Mouse (Mus musculus): ENCODE data around the gene Srcin1. TPM values are rescaled to one million over a fixed set of nuclear protein-coding genes. Genes with fewer than 3 reads are reported as not detected.

Gene Srcin1
- polyA plus RNA-seq, 1 experiment: 7.7 TPM

GRCm38 (mm10) chr11:97523827-97524261, 52.1 kb downstream of the Srcin1 start:
- Histone ChIP-seq H3K4me3 (ENCODE audit: low read depth, low read length) (no peak overlapping the region), H3K27me3 (ENCODE audit: control insufficient read depth, insufficient read depth, low read length, poor library complexity, severe bottlenecking) (no peaks in the 10 kb centered on the region), H3K27ac (ENCODE audit: insufficient read depth, low read length) (no peak overlapping the region), H3K36me3 (ENCODE audit: control insufficient read depth, insufficient read depth, low read length, poor library complexity, severe bottlenecking) (no peaks in the 10 kb centered on the region), H3K9me3 (replicated peaks; ENCODE audit: control insufficient read depth, insufficient read depth, low read length, poor library complexity, severe bottlenecking) (no peaks in the 10 kb centered on the region), H3K4me1 (ENCODE audit: control insufficient read depth, insufficient read depth, low read length) (peaks cover 2% of the 10 kb centered on the region), H3K9ac (ENCODE audit: low read depth, poor library complexity, severe bottlenecking) (no peak overlapping the region)
- TF ChIP-seq POLR2A (IDR thresholded peaks at IDR 0.05; ENCODE audit: insufficient read depth, low read length): no peak
- TF ChIP-seq CTCF (IDR thresholded peaks at IDR 0.05; ENCODE audit: low read depth, low read length): no peak
- no peak for TF ChIP-seq EP300 (IDR thresholded peaks at IDR 0.05; ENCODE audit: insufficient read depth, low read depth, low read length)

DNA sequence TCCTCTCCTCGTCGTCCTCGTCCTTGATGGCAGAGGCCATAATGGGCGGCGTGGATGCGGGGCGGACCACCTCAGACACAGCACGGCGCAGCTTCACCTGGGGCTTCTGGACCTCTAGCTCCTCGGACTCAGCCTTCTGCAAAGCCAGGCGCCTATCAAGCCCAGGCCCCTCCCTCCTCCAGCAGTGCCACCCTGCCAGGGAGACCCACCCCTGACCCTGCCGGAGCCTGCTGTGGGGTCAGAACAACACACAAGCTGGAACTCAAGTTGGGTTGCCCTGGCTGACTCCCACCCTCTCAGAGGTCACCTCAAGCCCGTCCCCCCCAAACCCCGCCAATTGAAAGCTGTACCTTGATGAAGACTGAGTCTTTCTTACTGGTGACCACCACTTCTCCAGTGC, 52.9 kb downstream of the Srcin1 start:
- Histone ChIP-seq H3K36me3 (ENCODE audit: control insufficient read depth, insufficient read depth, low read length, poor library complexity, severe bottlenecking) (no peaks in the 10 kb centered on the region), H3K4me3 (ENCODE audit: low read depth, low read length) (no peak overlapping the region), H3K27me3 (ENCODE audit: control insufficient read depth, insufficient read depth, low read length, poor library complexity, severe bottlenecking) (no peaks in the 10 kb centered on the region), H3K27ac (ENCODE audit: insufficient read depth, low read length) (no peak overlapping the region), H3K9ac (ENCODE audit: low read depth, poor library complexity, severe bottlenecking) (no peak overlapping the region), H3K4me1 (ENCODE audit: control insufficient read depth, insufficient read depth, low read length) (peaks cover 2% of the 10 kb centered on the region), H3K9me3 (replicated peaks; ENCODE audit: control insufficient read depth, insufficient read depth, low read length, poor library complexity, severe bottlenecking) (no peaks in the 10 kb centered on the region)
- TF ChIP-seq POLR2A (IDR thresholded peaks at IDR 0.05; ENCODE audit: insufficient read depth, low read length): no peak
- no peak for TF ChIP-seq CTCF (IDR thresholded peaks at IDR 0.05; ENCODE audit: low read depth, low read length)
- no peak for TF ChIP-seq EP300 (IDR thresholded peaks at IDR 0.05; ENCODE audit: insufficient read depth, low read depth, low read length)

- peak overlapping the region; percentile 57 for H3K9ac ChIP-seq (ENCODE audit: low read depth, poor library complexity, severe bottlenecking)
- H3K27ac ChIP-seq (ENCODE audit: insufficient read depth, low read length): no peak overlapping the region
- peaks cover 2% of the 10 kb centered on the region for H3K4me1 ChIP-seq (ENCODE audit: control insufficient read depth, insufficient read depth, low read length)
- TF ChIP-seq EP300 (IDR thresholded peaks at IDR 0.05; ENCODE audit: insufficient read depth, low read depth, low read length) (no peak), POLR2A (IDR thresholded peaks at IDR 0.05; ENCODE audit: insufficient read depth, low read length) (no peak), CTCF (IDR thresholded peaks at IDR 0.05; ENCODE audit: low read depth, low read length) (no peak)
- no peaks in the 10 kb centered on the region for H3K36me3 ChIP-seq (ENCODE audit: control insufficient read depth, insufficient read depth, low read length, poor library complexity, severe bottlenecking)
- no peaks in the 10 kb centered on the region for H3K27me3 ChIP-seq (ENCODE audit: control insufficient read depth, insufficient read depth, low read length, poor library complexity, severe bottlenecking)
- H3K4me3 ChIP-seq (ENCODE audit: low read depth, low read length): peak overlapping the region; percentile 51
- no peaks in the 10 kb centered on the region for H3K9me3 ChIP-seq (replicated peaks; ENCODE audit: control insufficient read depth, insufficient read depth, low read length, poor library complexity, severe bottlenecking)
Measured at GRCm38 (mm10) chr11:97521741-97522474, 54.1 kb downstream of the Srcin1 start.

DNA sequence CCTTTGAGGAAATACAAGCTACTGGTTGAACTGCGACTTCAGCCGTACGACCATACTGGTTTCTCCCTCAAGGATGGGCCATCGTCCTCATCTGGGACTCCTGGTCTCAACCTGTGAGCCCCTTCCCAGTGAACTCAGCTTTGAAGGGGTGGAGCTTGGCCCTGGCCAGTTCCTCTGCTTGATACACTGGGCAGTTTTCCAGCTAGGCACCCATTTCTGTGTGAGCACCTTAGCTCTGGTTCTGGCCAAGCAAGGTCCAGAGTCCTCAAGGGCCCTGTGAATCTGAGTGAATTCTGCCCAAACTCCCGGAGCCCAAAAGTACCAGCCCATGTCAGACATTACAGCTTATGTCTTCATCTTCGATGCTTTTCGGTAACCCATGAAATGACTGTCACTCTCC, 55.4 kb downstream of the Srcin1 start:
- Histone ChIP-seq H3K4me3 (ENCODE audit: low read depth, low read length) (no peak overlapping the region), H3K36me3 (ENCODE audit: control insufficient read depth, insufficient read depth, low read length, poor library complexity, severe bottlenecking) (no peaks in the 10 kb centered on the region), H3K4me1 (ENCODE audit: control insufficient read depth, insufficient read depth, low read length) (peaks cover 2% of the 10 kb centered on the region), H3K9me3 (replicated peaks; ENCODE audit: control insufficient read depth, insufficient read depth, low read length, poor library complexity, severe bottlenecking) (no peaks in the 10 kb centered on the region), H3K9ac (ENCODE audit: low read depth, poor library complexity, severe bottlenecking) (no peak overlapping the region), H3K27me3 (ENCODE audit: control insufficient read depth, insufficient read depth, low read length, poor library complexity, severe bottlenecking) (no peaks in the 10 kb centered on the region), H3K27ac (ENCODE audit: insufficient read depth, low read length) (no peak overlapping the region)
- TF ChIP-seq CTCF (IDR thresholded peaks at IDR 0.05; ENCODE audit: low read depth, low read length): no peak

DNA sequence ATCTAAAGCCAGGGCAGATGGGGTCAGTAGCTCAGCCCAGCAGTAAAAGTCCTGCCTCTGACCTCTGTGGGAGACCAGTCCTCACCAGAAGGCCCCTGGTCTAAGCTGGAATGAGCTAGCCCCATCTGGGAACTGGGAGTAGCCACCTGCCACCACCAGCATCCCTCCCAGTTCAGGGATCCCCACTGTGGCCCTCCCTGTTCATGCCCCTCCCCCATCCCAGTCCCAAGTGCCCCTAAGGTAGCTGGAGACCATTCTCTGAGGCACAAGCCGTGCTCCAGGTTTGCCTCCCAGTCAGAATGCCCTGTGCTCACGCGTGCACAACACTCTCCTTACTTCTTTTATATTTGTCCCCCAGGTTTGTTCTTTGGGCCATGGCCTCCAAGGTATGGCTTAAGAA, 62.9 kb downstream of the Srcin1 start:
- Histone ChIP-seq H3K36me3 (ENCODE audit: control insufficient read depth, insufficient read depth, low read length, poor library complexity, severe bottlenecking) (no peaks in the 10 kb centered on the region), H3K4me3 (ENCODE audit: low read depth, low read length) (no peak overlapping the region), H3K4me1 (ENCODE audit: control insufficient read depth, insufficient read depth, low read length) (peaks cover 4% of the 10 kb centered on the region), H3K9ac (ENCODE audit: low read depth, poor library complexity, severe bottlenecking) (no peak overlapping the region), H3K9me3 (replicated peaks; ENCODE audit: control insufficient read depth, insufficient read depth, low read length, poor library complexity, severe bottlenecking) (no peaks in the 10 kb centered on the region), H3K27me3 (ENCODE audit: control insufficient read depth, insufficient read depth, low read length, poor library complexity, severe bottlenecking) (no peaks in the 10 kb centered on the region), H3K27ac (ENCODE audit: insufficient read depth, low read length) (no peak overlapping the region)
- TF ChIP-seq CTCF (IDR thresholded peaks at IDR 0.05; ENCODE audit: low read depth, low read length) (no peak), EP300 (IDR thresholded peaks at IDR 0.05; ENCODE audit: insufficient read depth, low read depth, low read length) (no peak), POLR2A (IDR thresholded peaks at IDR 0.05; ENCODE audit: insufficient read depth, low read length) (no peak)

DNA sequence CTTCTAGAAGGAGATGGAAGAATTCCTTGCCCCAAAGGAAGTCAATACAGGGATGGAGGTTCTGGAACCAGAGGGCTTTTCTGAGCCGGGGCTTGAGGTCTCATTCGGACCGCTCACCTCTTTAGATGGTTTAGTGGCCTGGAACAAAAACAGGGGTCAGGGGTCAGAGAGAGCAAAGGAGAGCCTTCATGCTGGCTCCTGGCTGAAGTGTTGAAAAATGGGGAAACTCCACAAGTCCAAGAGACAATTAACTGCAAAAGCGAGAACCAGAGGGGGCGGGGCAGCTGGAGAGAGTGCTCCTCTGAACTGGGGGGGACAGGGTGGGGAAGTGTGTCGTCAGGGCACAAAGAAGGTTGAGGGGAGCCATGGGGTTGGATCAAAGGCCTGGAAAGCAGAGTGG, 63.5 kb downstream of the Srcin1 start:
- H3K27ac ChIP-seq (ENCODE audit: insufficient read depth, low read length): no peak overlapping the region
- peak overlapping the region; percentile 82 for H3K4me3 ChIP-seq (ENCODE audit: low read depth, low read length)

More for the DNA sequence above, 63.5 kb downstream of the Srcin1 start:
- H3K36me3 ChIP-seq (ENCODE audit: control insufficient read depth, insufficient read depth, low read length, poor library complexity, severe bottlenecking): no peaks in the 10 kb centered on the region
- H3K9ac ChIP-seq (ENCODE audit: low read depth, poor library complexity, severe bottlenecking): peak overlapping the region; percentile 74
- TF ChIP-seq POLR2A (IDR thresholded peaks at IDR 0.05; ENCODE audit: insufficient read depth, low read length) (no peak), CTCF (IDR thresholded peaks at IDR 0.05; ENCODE audit: low read depth, low read length) (no peak), EP300 (IDR thresholded peaks at IDR 0.05; ENCODE audit: insufficient read depth, low read depth, low read length) (no peak)
- no peaks in the 10 kb centered on the region for H3K9me3 ChIP-seq (replicated peaks; ENCODE audit: control insufficient read depth, insufficient read depth, low read length, poor library complexity, severe bottlenecking)
- no peaks in the 10 kb centered on the region for H3K27me3 ChIP-seq (ENCODE audit: control insufficient read depth, insufficient read depth, low read length, poor library complexity, severe bottlenecking)
- H3K4me1 ChIP-seq (ENCODE audit: control insufficient read depth, insufficient read depth, low read length): peaks cover 4% of the 10 kb centered on the region

All from ES-Bruce4 (cell line).